Mouse (Mus musculus) G1E (cell line): ENCODE results near the gene Cops2.

ENCODE experiments used
- CTCF ChIP-seq: IDR thresholded peaks from 2 replicates; pipeline ENCODE4 v1.5.1; 2012; ENCODE audit warnings: low read depth, low read length, inconsistent platforms, mixed read lengths
- GATA1 ChIP-seq: IDR thresholded peaks from 2 replicates; pipeline ENCODE4 v1.6.1; 2012; ENCODE audit warnings: borderline replicate concordance, low read length, inconsistent platforms, mixed read lengths
- POLR2AphosphoS5 ChIP-seq: IDR thresholded peaks from 2 replicates; pipeline ENCODE4 v1.6.1; 2012; ENCODE audit warnings: low read depth, low read length, inconsistent platforms; ENCODE audit not compliant: insufficient replicate concordance

GRCm38 (mm10) chr2:125795118-125795517 lies 63.8 kb downstream of the Cops2 start:
- TF ChIP-seq CTCF (no peak), GATA1 (no peak), POLR2AphosphoS5 (no peak)
